Mouse (Mus musculus) T-cell, adult 66 days (primary cell): ENCODE data around the gene Ppm1f. TPM values are rescaled to one million over a fixed set of nuclear protein-coding genes. Genes with fewer than 3 reads are reported as not detected.

ENCODE experiments used
- total RNA-seq, 2 experiments: library from RNA; stranded (reverse); gene quantifications; 3 replicates in 1 of 2; 4 replicates in 1 of 2; pipeline ENCODE4 v1.2.4; 2023

Ppm1f gene
- total RNA-seq = 10 to 100 TPM; 20.2 to 22.2 TPM

GRCm38 (mm10) chr16:16896382-16897055, at the start of gene Ppm1f:
Gene Ppm1f, plus strand, starts transcription at chr16:16896469.

DNA sequence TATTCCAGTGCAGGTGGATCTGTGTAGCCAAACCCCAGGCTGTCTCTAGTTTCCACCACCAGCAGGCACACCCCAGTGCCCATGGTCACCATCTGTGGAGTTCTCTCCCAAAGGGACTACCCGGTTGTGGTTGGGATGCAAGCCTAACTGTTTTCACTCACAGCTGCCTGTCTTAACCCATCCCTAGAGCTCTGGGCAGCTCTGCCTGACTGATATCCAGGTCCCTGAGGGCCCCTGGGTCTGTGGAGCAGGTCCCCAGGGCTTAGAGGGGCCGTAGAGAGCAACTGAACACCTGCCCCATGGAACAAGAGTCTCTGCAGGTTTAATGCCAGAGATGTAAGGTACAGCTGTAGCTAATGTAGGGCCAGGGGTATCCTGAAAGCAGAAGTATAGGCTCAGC, 32.3 kb upstream of the Ppm1f start, which contains the start of gene Igll1:
Gene Igll1 (minus strand): TSS at position 8 of the 400 bp plus-strand sequence.

DNA sequence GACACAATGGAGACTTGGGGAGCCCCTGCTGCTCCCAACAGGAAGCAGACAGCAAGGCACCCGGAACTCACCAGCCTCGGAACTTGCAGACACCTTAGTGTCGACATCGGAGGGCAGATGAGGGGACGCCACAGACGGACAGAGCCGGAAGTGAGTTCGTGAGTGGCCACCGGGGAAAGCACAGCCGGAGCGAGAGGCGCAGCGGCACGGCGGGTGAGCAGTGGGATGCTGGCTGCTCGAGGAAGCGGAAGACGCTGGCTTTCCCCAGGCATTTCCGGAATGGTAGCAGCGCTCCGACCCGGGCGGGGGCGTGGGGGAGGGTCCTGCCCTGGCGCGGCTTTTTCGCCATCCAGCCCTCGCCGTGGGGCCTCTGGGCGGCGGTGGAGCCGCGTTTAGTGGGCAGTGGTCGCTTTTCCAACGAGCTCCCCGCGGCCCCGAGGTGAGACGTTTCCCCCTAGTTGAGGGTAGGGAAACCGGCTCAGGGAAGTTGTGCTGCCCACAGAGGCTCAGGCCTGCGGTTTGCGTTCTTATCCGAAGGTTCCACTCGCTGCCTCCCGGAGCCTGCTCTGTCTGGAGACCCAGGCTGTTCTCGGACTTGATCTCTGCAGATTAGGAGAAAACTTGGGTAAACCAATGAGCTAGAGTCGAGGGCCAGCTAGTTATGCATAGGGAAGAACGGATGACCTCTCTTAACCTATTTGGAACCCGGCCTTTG, 25.5 kb upstream of the Ppm1f start, which contains the start of the genes Top3b and Vpreb1:
Gene Top3b (plus strand): TSS at position 120 of the 715 bp plus-strand sequence.
Gene Vpreb1 (minus strand): TSS at position 227 of the 715 bp plus-strand sequence.

Other genes with a start within 250 kb of the Ppm1f start
- not detected for gene Olfr19, start 220.1 kb upstream of the Ppm1f start, total RNA-seq
- 1 to 10 TPM; 1.6 to 2.3 TPM for gene Spag6l, start 67.0 kb upstream of the Ppm1f start, total RNA-seq
- gene Igll1, start 32.5 kb upstream of the Ppm1f start, total RNA-seq = not detected
- gene Top3b, start 25.7 kb upstream of the Ppm1f start, total RNA-seq = 100 to 1,000 TPM; 115 to 130 TPM
- gene Vpreb1, start 25.6 kb upstream of the Ppm1f start, total RNA-seq = not detected
- 100 to 1,000 TPM; 174 to 190 TPM for gene Mapk1, start 86.9 kb downstream of the Ppm1f start, total RNA-seq
- gene Ypel1, start 173.2 kb downstream of the Ppm1f start, total RNA-seq = 1 to 10 TPM; 2.6 to 4.3 TPM
- gene Ppil2, start 214.8 kb downstream of the Ppm1f start, total RNA-seq = 100 to 1,000 TPM; 128 to 139 TPM
- 1 to 10 TPM; 6.9 to 9.6 TPM for gene 2610318N02Rik, start 228.7 kb downstream of the Ppm1f start, total RNA-seq
- 10 to 100 TPM; 12.5 to 19.3 TPM for gene Sdf2l1, start 235.9 kb downstream of the Ppm1f start, total RNA-seq
- 1 to 10 TPM; 4.2 to 7.8 TPM for gene Ydjc, start 248.2 kb downstream of the Ppm1f start, total RNA-seq